Mouse (Mus musculus) thymus, adult 2 months (tissue): ENCODE results near the gene Farsa.

Experiments used
- CTCF ChIP-seq: fragments of 200-500 bp; IDR thresholded peaks from 2 replicates; pipeline ENCODE4 v1.5.1; 2012; ENCODE audit warnings: mild to moderate bottlenecking, control low read depth, low read length, moderate library complexity, borderline replicate concordance; ENCODE audit not compliant: control insufficient read depth, poor library complexity, insufficient read depth; ENCODE audit errors: extremely low read depth
- POLR2A ChIP-seq: fragments of 200-500 bp; IDR thresholded peaks from 2 replicates; pipeline ENCODE4 v1.6.1; 2012; ENCODE audit warnings: mild to moderate bottlenecking, low read length, control low read depth, moderate library complexity; ENCODE audit not compliant: control insufficient read depth, poor library complexity, insufficient read depth; ENCODE audit errors: extremely low read depth

DNA sequence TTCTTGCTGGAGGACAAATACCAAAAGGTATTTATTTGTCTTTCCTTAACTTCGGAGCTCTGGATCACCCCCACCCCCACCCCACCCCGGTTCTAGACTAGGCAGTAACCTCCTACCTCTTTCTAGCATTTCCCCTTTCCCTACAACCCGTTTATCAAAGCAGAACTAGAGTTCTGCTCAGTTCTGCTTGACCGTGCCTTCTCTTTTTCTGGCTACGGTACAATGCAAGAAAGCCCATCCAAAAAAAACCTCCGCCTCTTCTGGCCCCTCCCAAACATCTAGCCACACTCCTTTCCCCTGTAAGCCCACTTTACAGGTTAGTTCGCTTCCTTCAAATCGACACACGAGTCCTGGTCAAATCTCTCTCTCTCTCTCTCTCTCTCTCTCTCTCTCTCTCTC is 56.7 kb downstream of the Farsa start:
- TF ChIP-seq CTCF: no peak
- no peak for TF ChIP-seq POLR2A
